Mouse (Mus musculus): ENCODE results near the gene Zfp503. TPM values are rescaled to one million over a fixed set of nuclear protein-coding genes. Genes with fewer than 3 reads are reported as not detected.
A peak's percentile ranks its signal among the peaks of the same experiment; 100 is the strongest.

Zfp503 gene
- total and polyA plus RNA-seq, 2 experiments from 2014 or later = 4.3 to 9.1 TPM

DNA sequence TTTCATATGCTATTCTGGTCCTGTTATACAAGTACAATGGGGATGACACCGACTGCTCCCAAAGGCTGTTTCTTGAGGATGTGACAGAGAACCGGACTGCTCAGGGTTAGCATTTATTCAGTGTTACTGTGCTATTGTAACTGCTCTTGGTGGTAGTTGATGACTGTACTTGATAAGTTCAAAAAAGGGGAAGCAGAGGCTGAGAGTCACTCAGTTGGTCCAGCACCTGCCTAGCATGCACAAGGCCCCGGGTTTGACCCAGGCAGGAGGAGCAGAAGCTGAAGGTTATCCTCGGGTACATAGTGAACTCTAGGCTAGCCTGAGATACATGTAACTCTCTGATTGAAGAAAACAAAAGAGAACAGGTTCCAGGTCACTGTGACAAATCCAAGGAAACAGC, 34.1 kb upstream of the Zfp503 start:
- no peaks in the 10 kb centered on the region for H3K36me3 ChIP-seq (ENCODE audit: insufficient read depth, low read length)
- no peak for DNase-seq (ENCODE audit: low spot score)
- ATAC-seq (ENCODE audit: low FRiP score) = no peak
- no peak overlapping the region for H3K4me3 ChIP-seq (ENCODE audit: low read depth, low read length)
- peaks cover 2% of the 10 kb centered on the region; the same call in 1 of the 2 replicates for H3K4me1 ChIP-seq (ENCODE audit: insufficient read depth, low read length)
- no peak overlapping the region for H3K27ac ChIP-seq (ENCODE audit: low read depth, low read length)
- no peak overlapping the region for H3K9ac ChIP-seq (replicated peaks; ENCODE audit: low read length, poor library complexity, severe bottlenecking)
- H3K9me3 ChIP-seq (ENCODE audit: low read length) = no peaks in the 10 kb centered on the region
- H3K4me2 ChIP-seq (ENCODE audit: low read depth, low read length, poor library complexity, severe bottlenecking) = no peak overlapping the region
- WGBS = 69% methylated on average over 4 of the region's 4 CpGs
- no peak for TF ChIP-seq CTCF (IDR thresholded peaks at IDR 0.05)
- H3K27me3 ChIP-seq (ENCODE audit: insufficient read depth, low read length) = 0 out of 2 replicates have a peak, but pooled peaks cover 3% of the 10 kb centered on the region

DNA sequence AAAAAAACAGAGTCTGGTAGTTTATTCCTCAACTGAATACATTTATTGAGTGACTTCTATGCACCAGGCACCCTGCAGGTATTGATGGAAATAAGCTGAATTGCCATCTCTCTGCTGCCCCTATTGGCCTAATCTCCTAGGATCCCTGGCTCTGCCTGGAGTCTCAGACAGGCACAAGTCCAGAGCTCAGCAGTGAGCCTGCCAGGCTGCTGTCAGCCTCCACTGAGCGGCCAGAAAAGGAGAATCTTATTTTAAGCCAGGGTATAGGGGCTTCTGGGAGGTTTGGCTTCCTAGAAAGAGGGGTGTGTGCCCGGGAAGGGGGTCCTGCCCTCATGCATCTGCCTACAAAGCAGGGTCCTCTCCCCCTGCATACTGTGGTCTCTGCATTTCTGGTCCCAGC, 31.5 kb upstream of the Zfp503 start:
- 15% methylated on average over 2 of the region's 2 CpGs for WGBS
- no peak for ATAC-seq (ENCODE audit: low FRiP score)
- TF ChIP-seq CTCF (IDR thresholded peaks at IDR 0.05) = peak; percentile 69
- peaks cover 2% of the 10 kb centered on the region; the same call in 1 of the 2 replicates for H3K4me1 ChIP-seq (ENCODE audit: insufficient read depth, low read length)
- H3K9me3 ChIP-seq (ENCODE audit: low read length) = no peaks in the 10 kb centered on the region
- peaks cover 4% of the 10 kb centered on the region; the same call in 1 of the 2 replicates for H3K27me3 ChIP-seq (ENCODE audit: insufficient read depth, low read length)
- H3K4me2 ChIP-seq (ENCODE audit: low read depth, low read length, poor library complexity, severe bottlenecking) = no peak overlapping the region
- no peaks in the 10 kb centered on the region for H3K36me3 ChIP-seq (ENCODE audit: insufficient read depth, low read length)
- peak; percentile 81 for DNase-seq (ENCODE audit: low spot score)
- no peak overlapping the region for H3K9ac ChIP-seq (replicated peaks; ENCODE audit: low read length, poor library complexity, severe bottlenecking)
- H3K27ac ChIP-seq (ENCODE audit: low read depth, low read length) = no peak overlapping the region
- H3K4me3 ChIP-seq (ENCODE audit: low read depth, low read length) = no peak overlapping the region

GRCm38 (mm10) chr14:22019949-22020845, 30.8 kb upstream of the Zfp503 start:
- WGBS = 48% methylated on average over 12 of the region's 12 CpGs
- H3K36me3 ChIP-seq (ENCODE audit: insufficient read depth, low read length) = no peaks in the 10 kb centered on the region

GRCm38 (mm10) chr14:22019252-22019948, 30.0 kb upstream of the Zfp503 start, which contains the start of gene Lrmda:
TSS of gene Lrmda (plus strand) at chr14:22019712.
- no peak within 1 kb of the TSS for H3K27ac ChIP-seq (ENCODE audit: low read depth, low read length)
- peaks cover 2% of the 10 kb centered on the region; the same call in 1 of the 2 replicates for H3K4me1 ChIP-seq (ENCODE audit: insufficient read depth, low read length)
- peaks cover 4% of the 10 kb centered on the region; the same call in 1 of the 2 replicates for H3K27me3 ChIP-seq (ENCODE audit: insufficient read depth, low read length)
- no peak within 1 kb of the TSS for H3K9ac ChIP-seq (replicated peaks; ENCODE audit: low read length, poor library complexity, severe bottlenecking)
- no peaks in the 10 kb centered on the region for H3K9me3 ChIP-seq (ENCODE audit: low read length)
- WGBS = 4% methylated on average over 33 of the region's 33 CpGs
- DNase-seq (ENCODE audit: low spot score) (peak; percentile 48), ATAC-seq (ENCODE audit: low FRiP score) (peak; percentile 65; the same call in 1 of the 2 replicates)
- H3K4me3 ChIP-seq (ENCODE audit: low read depth, low read length) = peak within 1 kb of the TSS; percentile 32; the same call in 1 of the 2 replicates
- TF ChIP-seq CTCF (IDR thresholded peaks at IDR 0.05) = peak; percentile 6; the same call in 1 of the 2 replicates
- peak within 1 kb of the TSS; percentile 65 for H3K4me2 ChIP-seq (ENCODE audit: low read depth, low read length, poor library complexity, severe bottlenecking)
- no peaks in the 10 kb centered on the region for H3K36me3 ChIP-seq (ENCODE audit: insufficient read depth, low read length)

More at GRCm38 (mm10) chr14:22019949-22020845, 30.8 kb upstream of the Zfp503 start:
- DNase-seq (ENCODE audit: low spot score) (no peak), ATAC-seq (ENCODE audit: low FRiP score) (no peak)
- peak overlapping the region; percentile 65 for H3K4me2 ChIP-seq (ENCODE audit: low read depth, low read length, poor library complexity, severe bottlenecking)
- H3K4me1 ChIP-seq (ENCODE audit: insufficient read depth, low read length) = peaks cover 2% of the 10 kb centered on the region; the same call in 1 of the 2 replicates
- TF ChIP-seq CTCF (IDR thresholded peaks at IDR 0.05) = no peak
- H3K27ac ChIP-seq (ENCODE audit: low read depth, low read length) = no peak overlapping the region
- H3K9me3 ChIP-seq (ENCODE audit: low read length) = no peaks in the 10 kb centered on the region
- peak overlapping the region; percentile 32; the same call in 1 of the 2 replicates for H3K4me3 ChIP-seq (ENCODE audit: low read depth, low read length)
- H3K9ac ChIP-seq (replicated peaks; ENCODE audit: low read length, poor library complexity, severe bottlenecking) = no peak overlapping the region
- peaks cover 4% of the 10 kb centered on the region; the same call in 1 of the 2 replicates for H3K27me3 ChIP-seq (ENCODE audit: insufficient read depth, low read length)

- peaks cover 2% of the 10 kb centered on the region; the same call in 1 of the 2 replicates for H3K4me1 ChIP-seq (ENCODE audit: insufficient read depth, low read length)
- no peak for TF ChIP-seq CTCF (IDR thresholded peaks at IDR 0.05)
- no peak overlapping the region for H3K4me3 ChIP-seq (ENCODE audit: low read depth, low read length)
- no peak overlapping the region for H3K4me2 ChIP-seq (ENCODE audit: low read depth, low read length, poor library complexity, severe bottlenecking)
- no peaks in the 10 kb centered on the region for H3K36me3 ChIP-seq (ENCODE audit: insufficient read depth, low read length)
- peaks cover 4% of the 10 kb centered on the region; the same call in 1 of the 2 replicates for H3K27me3 ChIP-seq (ENCODE audit: insufficient read depth, low read length)
- 54% methylated on average over 5 of the region's 5 CpGs for WGBS
- H3K27ac ChIP-seq (ENCODE audit: low read depth, low read length) = no peak overlapping the region
- ATAC-seq (ENCODE audit: low FRiP score) = no peak
- no peaks in the 10 kb centered on the region for H3K9me3 ChIP-seq (ENCODE audit: low read length)
- H3K9ac ChIP-seq (replicated peaks; ENCODE audit: low read length, poor library complexity, severe bottlenecking) = no peak overlapping the region
- no peak for DNase-seq (ENCODE audit: low spot score)
Measured at GRCm38 (mm10) chr14:22017011-22017410, 27.6 kb upstream of the Zfp503 start.

Data from midbrain, postnatal 0 days (tissue).